Mouse (Mus musculus): ENCODE results near the gene Lrp5.

The Lrp5 gene

DNA sequence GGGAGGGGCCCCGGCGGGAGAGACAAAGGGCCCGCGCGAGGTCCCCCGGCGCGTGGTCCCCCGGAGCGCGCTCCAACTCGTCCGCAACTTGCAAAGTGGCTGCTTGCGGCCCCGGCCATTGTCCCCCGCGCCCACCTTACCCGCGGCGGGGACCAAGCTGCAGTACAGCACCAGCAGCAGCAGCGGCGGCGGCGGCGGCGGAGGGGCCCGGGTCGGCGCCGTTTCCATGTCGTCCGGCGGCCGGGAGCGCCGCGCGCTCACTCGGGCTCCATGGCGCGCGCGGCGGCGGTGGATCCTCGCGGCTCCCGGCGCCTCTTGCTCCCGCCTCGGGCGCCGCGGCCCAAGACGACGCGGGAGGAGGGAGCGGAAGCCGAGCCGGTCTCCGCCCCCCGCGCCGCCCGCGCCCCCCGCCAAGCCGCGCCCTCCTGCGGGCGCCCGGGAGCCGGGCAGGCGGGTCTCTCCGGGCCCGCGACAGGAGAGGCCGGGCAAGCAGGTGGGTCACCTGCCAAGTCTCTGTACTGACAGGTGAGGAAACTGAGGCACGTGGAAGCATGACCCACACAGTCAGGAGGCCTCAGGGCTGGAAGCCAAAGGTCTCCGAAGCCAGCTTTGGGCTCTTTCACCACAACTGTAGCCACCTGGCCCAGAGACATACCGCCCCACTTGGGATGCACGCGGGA lies at the start of gene Lrp5:
TSS of gene Lrp5 (minus strand) at position 350 of the 680 bp plus-strand sequence.
- no peak for DNase-seq (ENCODE audit: low read depth, low spot score)

DNA sequence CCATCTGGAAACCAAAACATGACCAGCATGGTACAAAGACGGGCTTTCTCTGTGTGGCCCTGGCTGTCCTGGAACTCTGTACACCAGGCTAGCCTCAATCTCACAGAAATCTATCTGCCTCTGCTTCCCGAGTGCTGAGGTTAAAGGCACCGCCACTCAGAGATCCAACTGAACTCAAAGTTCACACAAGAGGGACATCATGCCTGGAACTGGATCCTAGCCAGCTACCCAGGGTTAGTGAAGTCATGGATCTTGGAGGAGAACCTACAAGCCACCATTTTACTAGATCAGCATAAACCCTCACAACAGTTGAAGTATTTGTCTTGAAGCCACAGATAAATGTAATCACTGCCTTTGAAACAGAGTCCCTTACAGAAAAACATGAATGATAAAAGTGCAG lies 49.6 kb upstream of the Lrp5 start:
- no peak for DNase-seq (ENCODE audit: low read depth, low spot score)

DNA sequence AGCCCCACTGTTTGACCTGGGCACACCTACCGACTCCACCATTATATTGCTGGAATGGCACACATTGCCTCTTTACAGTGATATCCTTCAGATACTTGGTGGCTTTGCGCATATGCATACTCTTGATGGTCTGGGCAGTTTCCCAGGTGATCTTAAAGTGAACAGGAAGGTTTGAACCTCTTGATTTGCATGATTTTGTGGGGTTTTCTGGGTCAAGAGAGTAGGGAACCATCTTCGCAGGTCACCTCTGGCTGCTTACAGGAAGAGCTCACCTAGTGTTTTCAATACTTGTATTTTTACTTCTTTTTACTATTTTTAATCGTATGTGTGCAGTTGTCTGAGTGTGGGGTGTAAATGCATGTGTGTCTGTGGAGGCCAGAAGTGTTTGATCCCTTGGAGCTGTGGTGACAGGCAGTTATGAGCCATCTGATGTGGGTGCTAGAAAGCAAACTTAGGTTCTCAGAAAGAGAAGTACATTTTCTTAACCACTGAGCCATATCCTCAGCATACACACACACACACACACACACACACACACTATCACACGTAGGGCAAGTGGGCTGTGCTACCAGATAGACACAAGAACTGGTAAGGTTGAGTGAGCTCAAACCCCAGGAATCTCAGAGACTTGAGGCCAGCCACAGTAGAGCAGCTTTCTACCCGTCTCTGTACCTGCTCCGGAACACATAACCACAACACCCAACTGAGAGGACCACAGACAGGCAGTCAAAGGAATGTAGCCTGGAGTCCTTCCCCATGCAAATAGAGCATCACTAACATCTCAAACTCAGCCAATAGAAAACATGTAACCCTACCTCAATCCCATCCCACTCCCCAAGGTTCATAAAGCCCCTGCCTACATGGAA lies 44.6 kb upstream of the Lrp5 start:
- DNase-seq (ENCODE audit: low read depth, low spot score) = no peak

DNA sequence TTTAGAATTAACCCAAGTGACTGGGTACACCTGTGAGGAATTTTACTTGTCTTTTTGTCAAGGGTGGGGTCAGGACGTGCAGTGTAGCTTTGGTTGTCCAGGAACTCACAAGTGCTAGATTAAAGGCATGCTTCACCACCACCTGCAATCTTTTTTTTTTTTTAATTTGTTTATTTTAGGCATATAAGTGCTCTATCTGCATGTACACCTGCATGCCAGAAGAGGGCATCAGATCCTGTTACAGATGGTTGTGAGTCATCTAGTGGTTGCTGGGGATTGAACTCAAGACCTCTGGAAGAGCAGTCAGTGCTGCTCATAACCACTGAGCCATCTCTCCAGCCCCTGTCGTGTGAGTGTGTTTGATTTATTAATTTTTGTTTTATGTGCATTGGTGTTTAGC lies 42.5 kb upstream of the Lrp5 start:
- DNase-seq (ENCODE audit: low read depth, low spot score) = no peak

DNA sequence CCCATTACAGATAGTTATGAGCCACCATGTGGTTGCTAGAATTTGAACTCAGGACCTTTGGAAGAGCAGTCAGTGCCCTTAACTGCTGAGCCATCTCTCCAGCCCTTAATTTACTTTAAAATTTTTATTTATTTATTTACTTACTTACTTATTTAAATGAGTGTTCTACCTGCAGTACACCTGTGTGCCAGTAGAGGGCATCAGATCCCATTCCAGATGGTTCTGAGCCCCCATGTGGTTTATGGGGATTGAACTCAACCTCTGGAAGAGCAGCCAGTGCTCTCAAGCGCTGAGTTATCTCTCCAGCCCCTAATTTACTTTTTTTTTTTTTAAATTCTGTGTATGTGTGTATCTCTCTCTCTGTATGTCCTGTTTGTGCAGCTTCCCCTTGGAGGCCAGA lies 38.4 kb upstream of the Lrp5 start:
- DNase-seq (ENCODE audit: low read depth, low spot score) = no peak

DNA sequence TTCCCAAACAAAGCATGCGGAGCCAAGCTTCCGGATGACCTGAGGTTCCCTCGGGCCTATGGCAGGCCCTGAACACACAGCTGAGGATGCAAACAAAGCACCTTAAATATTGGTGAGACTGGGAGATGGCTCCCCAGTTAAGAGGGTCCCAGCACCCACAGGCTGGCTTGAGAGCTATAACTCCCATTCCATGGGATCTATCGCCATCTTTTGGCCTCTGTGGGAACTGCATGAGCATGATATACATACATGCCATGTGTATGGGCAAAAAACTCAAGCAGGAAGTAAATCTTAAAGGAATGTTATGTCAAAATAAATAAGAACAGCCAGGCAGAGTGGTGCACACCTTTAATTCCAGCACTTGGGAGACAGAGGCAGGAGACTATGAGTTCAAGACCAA lies 37.5 kb upstream of the Lrp5 start:
- no peak for DNase-seq (ENCODE audit: low read depth, low spot score)

DNA sequence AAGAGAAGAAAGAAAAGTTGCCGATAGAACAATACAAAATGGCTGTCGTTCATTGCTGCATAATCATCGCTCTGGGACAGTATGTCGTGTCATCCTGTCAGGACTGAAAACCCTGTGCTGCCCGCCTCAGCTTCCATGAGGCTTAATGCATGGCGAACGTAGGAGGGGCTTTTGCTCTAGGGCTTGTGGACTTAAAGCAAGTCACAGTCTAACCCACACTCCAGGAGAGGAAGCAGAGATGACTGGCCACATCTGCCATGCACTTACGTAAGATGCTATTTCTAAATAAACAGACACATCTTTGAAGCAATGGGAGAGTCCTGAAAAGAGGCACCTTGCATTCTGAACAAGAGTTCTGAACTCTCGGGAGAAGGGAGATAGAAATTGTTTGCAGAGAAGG lies 36.8 kb upstream of the Lrp5 start:
- no peak for DNase-seq (ENCODE audit: low read depth, low spot score)

DNA sequence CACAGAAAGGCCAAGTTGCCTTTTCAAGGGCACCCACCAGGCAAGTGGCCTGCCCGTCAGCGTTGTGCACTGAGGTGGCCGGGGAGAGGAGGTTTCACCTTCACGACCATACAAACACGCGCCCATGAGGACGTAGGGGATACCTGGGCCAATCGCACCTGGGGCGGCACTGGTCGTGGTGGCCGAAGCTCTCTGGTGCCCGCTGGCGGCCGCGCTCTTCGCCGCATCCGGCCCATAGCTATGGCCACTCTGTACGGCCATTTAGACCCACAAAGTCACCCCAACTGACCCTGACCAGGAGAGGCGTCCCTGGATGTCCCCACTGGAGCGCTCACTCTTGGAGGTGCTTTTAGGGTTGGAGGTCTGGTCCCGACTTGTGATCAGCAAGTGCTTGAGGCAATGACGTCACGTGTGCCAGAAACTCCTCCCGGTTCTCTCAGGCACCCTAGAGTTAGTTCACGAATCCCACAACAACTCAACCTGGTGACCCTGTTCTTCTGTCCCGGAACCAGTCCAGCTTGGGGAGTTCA lies 33.1 kb upstream of the Lrp5 start:
- DNase-seq (ENCODE audit: low read depth, low spot score) = no peak

DNA sequence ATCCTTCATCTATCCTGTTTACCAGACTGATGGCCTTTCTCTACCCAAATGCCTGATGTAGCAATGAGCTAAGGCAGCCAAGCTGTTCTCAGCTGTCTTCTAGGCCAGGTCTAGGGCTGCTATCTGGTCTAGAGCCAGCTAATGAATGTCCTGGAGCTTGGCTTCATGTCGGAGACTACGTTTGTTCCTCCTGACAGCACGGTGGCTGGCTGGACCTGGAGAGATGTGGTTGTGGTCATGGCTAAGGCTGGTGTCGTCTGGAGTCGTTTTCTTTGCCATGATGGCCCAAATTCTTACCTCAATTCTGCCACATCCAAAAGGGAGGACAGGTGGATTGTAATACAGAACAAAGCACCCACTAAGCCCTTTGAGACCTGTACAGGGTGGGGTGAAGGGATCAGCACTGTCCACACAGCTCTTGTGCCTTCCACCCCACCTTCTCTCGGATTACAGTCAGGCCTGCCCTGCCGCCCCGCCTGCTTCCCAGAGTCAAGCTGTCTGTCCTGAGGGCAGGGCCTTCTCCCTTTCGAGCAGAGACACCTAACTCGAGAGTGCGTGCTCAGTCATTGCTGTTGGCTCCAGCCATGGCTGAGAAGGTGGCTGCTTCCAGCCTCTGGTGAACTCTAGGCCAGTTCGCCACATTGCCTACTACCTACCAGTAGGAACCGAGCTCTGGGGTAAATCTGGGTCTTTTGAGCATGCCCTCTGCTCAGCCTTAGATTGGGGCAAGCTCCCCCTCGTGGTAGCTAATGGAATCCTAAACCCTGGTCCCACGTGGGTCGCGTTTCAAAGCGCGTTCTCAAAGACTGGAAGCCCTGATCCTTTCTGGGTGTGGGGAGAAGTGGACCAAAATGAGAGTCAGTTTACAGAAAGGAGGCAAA lies 32.4 kb upstream of the Lrp5 start:
- peak; percentile 65 for DNase-seq (ENCODE audit: low read depth, low spot score)

DNA sequence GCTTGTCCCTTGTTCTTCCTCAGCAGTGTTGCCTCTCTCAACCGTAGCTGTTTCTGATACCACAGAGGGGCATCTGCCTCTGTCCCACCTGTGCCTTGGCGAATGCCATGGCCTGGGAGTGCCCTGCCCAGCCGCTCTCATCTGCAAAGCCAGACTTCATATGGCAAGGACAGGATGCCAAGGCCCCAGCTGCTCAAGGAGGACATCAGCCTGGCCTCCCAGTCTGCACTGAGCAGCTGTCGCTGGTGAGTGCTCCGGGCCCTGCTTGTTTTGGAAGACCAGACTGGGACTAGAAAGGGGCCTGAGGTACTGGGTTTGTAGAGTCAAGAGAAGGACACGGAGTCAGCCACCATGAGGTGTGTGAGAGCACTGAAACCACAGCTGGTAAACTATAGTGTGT lies 28.0 kb upstream of the Lrp5 start:
- no peak for DNase-seq (ENCODE audit: low read depth, low spot score)

DNA sequence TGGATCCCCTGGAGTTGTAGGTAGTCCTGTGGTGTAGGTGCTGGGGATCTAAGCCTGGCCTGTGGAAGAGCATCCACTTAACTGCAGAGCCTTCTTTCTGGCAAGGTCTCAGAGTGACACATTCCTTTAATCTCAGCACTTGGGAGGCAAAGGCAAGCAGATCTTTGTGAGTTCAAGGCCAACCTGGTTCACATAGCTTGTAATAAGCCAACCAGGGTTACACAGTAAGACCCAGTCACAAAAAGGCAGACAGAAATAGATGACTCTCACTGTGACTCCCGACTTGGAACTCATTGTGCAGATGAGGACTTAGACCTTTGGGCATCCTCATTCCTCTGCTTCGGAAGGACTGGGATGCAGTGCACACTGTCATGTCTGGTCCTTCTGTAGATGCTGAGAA lies 24.1 kb upstream of the Lrp5 start:
- no peak for DNase-seq (ENCODE audit: low read depth, low spot score)

DNA sequence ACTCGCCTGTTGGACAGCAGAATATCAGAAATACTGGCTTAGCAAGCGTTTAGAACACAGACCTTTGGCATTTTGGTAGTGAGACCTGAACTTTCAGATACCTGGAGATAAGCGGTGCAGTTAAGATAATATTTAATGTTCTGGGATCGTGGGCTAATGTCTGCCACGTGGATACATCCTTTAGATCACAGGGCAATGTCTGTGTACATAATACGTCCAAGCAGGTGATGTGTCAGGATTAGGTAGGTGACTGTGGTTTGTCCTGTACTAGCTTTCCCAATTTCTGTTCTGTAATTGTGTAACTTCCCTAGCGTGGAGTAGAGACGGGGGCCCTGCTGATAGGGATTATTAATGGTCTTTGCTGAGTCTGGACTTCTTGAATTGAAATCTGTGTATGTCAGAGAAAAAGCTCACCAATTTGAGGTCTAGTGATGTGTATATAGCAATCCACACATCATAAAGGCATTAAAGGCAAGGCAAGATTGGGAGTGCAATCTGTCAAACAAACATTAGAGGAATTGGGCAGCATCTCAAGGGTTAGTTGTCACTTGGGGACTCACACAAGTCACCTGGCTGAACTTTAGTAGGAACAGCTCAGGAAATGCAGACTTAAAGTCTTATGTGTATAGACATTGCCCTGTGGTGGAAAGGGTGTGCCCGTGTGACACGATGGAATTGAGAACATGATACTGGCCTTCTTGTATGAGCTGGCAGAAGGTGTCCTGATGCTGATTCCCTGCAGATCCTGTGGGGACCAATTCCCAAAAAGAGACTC lies 22.8 kb upstream of the Lrp5 start:
- DNase-seq (ENCODE audit: low read depth, low spot score) = no peak

DNA sequence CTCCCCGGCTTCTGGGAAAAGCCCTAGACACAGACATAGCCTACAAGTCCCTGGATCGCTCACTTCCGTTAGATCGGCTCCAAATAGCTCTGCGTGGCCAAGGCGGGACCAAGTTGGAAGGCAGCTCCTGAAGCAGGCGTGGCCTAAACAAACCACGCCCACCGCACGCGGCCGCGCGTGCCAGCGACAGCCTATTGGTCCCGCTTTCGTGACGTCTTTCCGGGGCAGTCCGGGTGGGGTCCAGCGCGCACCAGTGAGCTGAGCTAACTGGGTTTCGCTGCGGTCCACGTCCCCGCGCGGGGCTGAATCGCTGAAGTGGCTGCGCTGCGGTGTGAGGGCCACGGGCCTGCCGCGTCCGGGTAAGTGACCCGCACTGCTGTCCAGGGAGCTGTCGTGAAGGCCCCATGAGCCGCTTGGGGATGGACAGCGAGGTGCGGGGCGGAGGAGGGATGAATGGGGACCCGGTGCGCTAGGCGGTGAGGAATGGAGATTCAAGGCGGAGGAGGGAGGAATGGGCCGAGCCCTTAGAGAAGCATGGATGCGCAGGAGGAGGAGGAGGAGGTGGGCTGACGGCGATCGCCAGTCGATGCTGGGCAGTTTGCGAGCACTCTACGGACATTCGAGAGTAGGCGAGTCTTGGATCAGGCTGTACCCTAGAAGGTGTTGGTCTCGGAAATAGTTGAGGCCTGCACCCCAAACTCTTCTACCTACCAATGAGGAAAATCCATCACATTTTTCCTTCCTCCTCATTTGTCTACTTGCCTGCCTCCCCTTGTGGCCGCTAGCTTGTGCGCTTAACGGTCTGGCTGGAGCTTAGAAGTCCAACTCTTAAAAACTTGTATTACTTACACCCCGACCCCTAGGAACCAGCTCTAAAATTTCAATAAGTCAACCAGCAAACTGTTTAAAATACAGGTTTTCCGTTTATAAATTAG lies 22.0 kb upstream of the Lrp5 start, which contains the start of gene 1810055G02Rik:
TSS of gene 1810055G02Rik (plus strand) at position 216 of the 935 bp plus-strand sequence.
- peak; percentile 93 for DNase-seq (ENCODE audit: low read depth, low spot score)

DNA sequence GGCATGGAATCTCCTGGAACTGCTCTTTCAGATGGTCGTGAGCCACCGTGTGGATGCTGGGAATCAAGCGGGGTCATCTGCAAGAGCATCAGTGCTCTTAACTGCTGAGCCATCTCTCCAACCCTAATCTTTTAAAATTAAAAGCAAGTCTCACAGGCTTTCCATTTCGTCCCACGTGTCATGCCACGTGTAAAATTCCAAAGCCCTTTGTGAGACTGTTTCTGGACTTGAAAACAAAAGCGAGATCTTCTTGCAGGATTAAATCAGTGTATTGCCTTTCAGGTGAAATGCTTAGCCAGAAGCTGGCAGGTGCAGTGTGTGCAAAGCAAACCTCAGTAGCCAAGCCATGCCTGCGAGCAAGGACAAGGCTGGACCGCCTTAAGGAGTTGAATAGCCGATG lies 21.2 kb upstream of the Lrp5 start:
- no peak for DNase-seq (ENCODE audit: low read depth, low spot score)

DNA sequence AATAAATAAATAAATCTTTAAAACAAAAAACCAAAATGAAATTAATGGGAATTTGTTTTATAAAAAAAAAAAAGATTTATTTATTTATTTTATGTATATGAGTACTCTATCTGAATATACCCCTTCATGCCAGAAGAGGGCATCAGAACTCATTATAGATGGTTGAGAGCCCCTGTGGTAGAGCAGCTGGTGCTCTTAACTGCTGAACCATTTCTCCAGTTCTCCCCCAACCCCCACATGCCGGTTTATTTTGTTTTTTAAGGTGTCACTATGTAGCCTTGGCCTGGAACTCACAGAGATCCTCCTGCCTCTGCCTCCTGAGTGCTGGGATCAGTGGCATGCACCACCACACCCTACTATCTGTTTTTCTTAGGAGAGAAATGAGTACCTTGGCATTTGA lies 19.9 kb upstream of the Lrp5 start:
- DNase-seq (ENCODE audit: low read depth, low spot score) = no peak

DNA sequence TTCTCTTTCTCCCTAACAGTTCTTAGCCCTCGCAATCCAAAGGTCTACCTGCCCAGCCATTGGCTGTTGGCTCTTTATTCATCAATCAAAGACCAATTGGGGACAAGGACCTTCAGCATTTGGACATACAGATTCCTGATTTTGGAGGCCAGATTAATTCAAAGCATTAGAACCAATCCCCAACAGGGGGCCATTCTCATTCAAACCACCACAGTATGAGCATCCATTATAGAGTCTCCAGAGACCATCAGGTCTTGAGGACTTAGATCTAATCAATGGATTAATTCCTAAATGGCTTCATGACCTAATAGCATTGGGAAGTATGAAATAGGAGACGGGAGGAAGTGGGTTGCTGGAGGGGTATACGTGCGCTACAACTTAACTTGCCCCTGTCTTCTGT lies 16.1 kb upstream of the Lrp5 start:
- no peak for DNase-seq (ENCODE audit: low read depth, low spot score)

DNA sequence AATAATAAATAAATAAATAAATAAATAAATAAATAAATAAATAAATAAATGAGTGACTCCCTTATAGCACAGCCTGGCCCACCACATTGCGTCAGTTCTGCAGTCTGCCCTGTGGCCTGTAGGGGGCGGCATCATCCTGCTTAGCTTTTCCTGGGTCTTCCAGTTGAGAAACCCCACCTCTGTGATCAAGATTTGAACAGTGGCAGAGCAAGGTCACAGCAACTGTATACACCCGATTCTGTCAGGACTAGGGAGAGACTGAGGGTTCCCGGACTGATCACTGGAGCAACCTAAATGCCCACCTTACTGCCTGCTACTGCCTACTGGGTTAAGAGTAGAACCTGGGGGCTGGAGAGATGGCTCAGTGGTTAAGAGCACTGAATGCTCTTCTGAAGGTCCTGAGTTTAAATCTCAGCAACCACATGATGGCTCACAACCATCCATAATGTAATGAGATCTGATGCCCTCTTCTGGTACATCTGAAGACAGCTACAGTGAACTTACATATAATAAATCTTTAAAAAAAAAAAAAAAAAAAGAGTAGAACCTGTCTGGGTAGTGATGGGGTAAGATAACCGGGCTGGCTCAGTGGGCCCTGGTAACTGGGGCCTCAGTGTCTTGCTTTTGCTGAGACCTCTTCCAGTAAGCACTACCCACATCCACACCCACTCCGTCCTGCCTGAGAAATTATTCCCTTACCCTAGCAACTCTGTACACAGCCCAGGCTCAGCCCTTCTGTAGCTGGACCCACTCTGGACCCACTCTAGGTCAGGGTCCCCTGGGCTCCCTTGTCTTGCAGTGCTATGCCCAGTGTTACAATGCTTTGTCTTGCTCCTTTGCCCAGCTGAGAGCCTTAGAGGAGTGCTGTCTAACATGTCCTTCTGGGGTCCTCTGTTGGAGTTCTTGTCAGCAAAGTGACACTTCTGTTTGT lies 13.4 kb upstream of the Lrp5 start:
- DNase-seq (ENCODE audit: low read depth, low spot score) = peak; percentile 63

DNA sequence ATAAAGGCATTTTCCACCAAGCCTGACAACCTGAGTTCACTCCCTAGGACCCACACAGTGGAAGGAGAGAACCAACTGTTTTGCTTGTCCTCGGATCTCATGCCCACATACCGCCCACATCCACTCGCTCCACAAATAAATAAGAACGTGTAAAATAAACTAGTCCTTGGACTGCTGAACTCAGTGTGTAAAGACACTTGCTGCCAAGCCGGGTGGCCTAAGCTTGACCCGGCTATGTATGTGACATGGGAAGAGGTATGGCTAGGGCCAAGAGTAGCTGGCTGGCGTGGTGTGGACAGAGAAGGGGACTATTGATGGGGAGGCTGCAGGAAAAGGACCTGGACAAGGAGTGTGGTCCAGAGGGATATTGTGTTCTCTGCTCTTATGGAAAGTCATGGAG lies 11.7 kb upstream of the Lrp5 start:
- DNase-seq (ENCODE audit: low read depth, low spot score) = no peak

DNA sequence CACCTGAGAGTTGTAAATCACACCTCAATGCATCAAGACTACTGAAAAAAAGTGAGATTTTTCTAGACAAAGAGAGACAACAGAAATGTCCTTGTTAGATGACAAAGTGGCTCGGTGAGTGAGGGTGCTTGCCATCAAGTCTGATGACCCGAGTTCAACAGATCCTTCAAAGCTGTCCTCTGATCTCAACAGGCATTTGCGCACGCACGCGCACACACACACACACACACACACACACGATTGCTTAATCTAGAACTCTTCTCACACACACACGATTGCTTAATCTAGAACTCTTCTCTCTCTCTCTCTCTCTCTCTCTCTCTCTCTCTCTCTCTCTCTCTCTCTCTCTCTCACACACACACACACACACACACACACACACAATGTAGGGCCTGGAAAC lies 9.6 kb upstream of the Lrp5 start:
- no peak for DNase-seq (ENCODE audit: low read depth, low spot score)
